Comparison of ENCODE assay signal across 27 mouse cellular contexts in genomic region chr2:16386206-16386605, GRCm38 (mm10). TPM values are rescaled to one million over a fixed set of nuclear protein-coding genes. Genes with fewer than 3 reads are reported as not detected.
DNase-seq lines count a peak whose midpoint lies in the region; ATAC-seq and TF ChIP-seq lines count a peak whose summit lies in the region.
"Had no signal": no experiment of that assay in that cellular context is flagged by ENCODE, and none has a peak within 500 bp of the region (broad histone marks: within the 10 kb centered on the region; RNA-seq: fewer than 3 reads in every experiment).

No protein-coding gene starts in this region.

- H3K4me3 ChIP-seq in gastrocnemius, adult 2 months: no peak overlapping the region
- H3K4me3 ChIP-seq: embryonic facial prominence, embryonic 13.5 days; embryonic facial prominence, embryonic 15.5 days; erythroblast, embryonic 14.5 days; forebrain, embryonic 10.5 days; forebrain, embryonic 12.5 days had no signal

- no peak for TF ChIP-seq CTCF in gastrocnemius, adult 2 months (IDR thresholded peaks at IDR 0.05)

- no peak overlapping the region for H3K27ac ChIP-seq in gastrocnemius, adult 2 months
- H3K27ac ChIP-seq: embryonic facial prominence, embryonic 13.5 days; embryonic facial prominence, embryonic 15.5 days; forebrain, embryonic 10.5 days; forebrain, embryonic 12.5 days had no signal

- no peak for DNase-seq in frontal cortex, postnatal 25 days (ENCODE audit: low spot score in 2 of 2)
- DNase-seq in left cerebral cortex, adult 11 months (ENCODE audit: low spot score): peak; percentile 11
- no peak for DNase-seq in left cerebral cortex, postnatal 10 days (ENCODE audit: extremely low spot score in 1 of 2, low spot score in 2 of 2)
- no peak for DNase-seq in gastrocnemius, adult 2 months
- DNase-seq: adrenal gland, adult 8-10 months; adrenal gland, postnatal 14 days; adrenal gland, postnatal 36 days; B cell, adult 2 months; cerebellum, adult 11 months; cerebellum, adult 18-20 months; cerebellum, adult 8-10 months; cerebellum, adult 9-11 months; cerebellum, postnatal 14 days; cerebellum, postnatal 36 days; embryo, embryonic 11 days had no signal

- intact Hi-C loops in left cerebral cortex, postnatal 10 days (cut with DNase I): no loop called here
- intact Hi-C loops in gastrocnemius, adult 2 months (cut with DNase I): no loop called here

- peak; percentile 81 for ATAC-seq in frontal cortex, adult (ENCODE audit: low TSS enrichment)
- ATAC-seq: activated CD4-positive, CD25-positive, alpha-beta regulatory T cell, adult 4 months; CD4-positive, CD25-positive, alpha-beta regulatory T cell, adult 4 months; forebrain, embryonic 14.5 days; forebrain, embryonic 16.5 days; Patski had no signal

RNA-seq across cellular contexts. Expression of gene Plxdc2, which starts 30.1 kb away (rescaled TPM):
- 10 to 100 TPM; 33.4 to 34.2 TPM for total RNA-seq in left cerebral cortex, postnatal 10 days (2021)
- 10 to 100 TPM; 12.1 to 18.4 TPM for total RNA-seq in gastrocnemius, adult 2 months (2021)
- total RNA-seq: CH12.LX had no signal
